Mouse (Mus musculus): ENCODE measurements around the gene Fam168a. TPM values are rescaled to one million over a fixed set of nuclear protein-coding genes. Genes with fewer than 3 reads are reported as not detected.

Fam168a gene
- polyA plus RNA-seq, 1 experiment from 2014 or later = 36.3 TPM

DNA sequence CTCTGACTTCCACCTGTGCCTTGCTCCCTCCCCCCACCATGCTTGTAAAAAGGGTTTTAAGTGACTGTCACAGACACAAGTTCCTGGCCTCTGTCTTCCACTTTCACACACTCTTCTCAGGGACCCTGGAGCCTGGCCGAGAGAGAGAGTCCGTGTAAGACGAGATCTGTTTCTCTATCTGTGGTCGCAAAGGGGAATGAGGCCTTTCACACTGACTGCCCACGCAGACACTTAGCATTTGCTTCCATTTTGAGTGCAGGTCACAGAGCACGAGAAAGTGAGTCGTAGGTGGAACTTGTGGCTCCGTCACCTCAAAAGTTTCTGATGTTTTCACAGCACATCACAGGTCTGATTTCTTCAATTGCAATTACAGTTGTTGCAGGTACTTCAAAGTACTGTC, 13.2 kb upstream of the Fam168a start:
- Histone ChIP-seq H3K36me3 (ENCODE audit: control insufficient read depth, insufficient read depth, low read length) (no peaks in the 10 kb centered on the region), H3K27me3 (ENCODE audit: control insufficient read depth, insufficient read depth, low read length) (no peaks in the 10 kb centered on the region), H3K4me1 (ENCODE audit: control insufficient read depth, insufficient read depth, low read length) (no peaks in the 10 kb centered on the region), H3K4me2 (no peak overlapping the region), H3K27ac (ENCODE audit: low read depth, low read length) (no peak overlapping the region), H3K9ac (ENCODE audit: low read length) (0 out of 2 replicates have a peak overlapping the region, but pooled peaks have one; percentile 24), H3K4me3 (ENCODE audit: low read depth, low read length) (no peak overlapping the region), H3K9me3 (ENCODE audit: control insufficient read depth, low read length) (no peaks in the 10 kb centered on the region)
- ATAC-seq (ENCODE audit: low FRiP score) (no peak), DNase-seq (ENCODE audit: low spot score, missing footprints) (no peak)
- 78% methylated on average over 8 of the region's 8 CpGs for WGBS

DNA sequence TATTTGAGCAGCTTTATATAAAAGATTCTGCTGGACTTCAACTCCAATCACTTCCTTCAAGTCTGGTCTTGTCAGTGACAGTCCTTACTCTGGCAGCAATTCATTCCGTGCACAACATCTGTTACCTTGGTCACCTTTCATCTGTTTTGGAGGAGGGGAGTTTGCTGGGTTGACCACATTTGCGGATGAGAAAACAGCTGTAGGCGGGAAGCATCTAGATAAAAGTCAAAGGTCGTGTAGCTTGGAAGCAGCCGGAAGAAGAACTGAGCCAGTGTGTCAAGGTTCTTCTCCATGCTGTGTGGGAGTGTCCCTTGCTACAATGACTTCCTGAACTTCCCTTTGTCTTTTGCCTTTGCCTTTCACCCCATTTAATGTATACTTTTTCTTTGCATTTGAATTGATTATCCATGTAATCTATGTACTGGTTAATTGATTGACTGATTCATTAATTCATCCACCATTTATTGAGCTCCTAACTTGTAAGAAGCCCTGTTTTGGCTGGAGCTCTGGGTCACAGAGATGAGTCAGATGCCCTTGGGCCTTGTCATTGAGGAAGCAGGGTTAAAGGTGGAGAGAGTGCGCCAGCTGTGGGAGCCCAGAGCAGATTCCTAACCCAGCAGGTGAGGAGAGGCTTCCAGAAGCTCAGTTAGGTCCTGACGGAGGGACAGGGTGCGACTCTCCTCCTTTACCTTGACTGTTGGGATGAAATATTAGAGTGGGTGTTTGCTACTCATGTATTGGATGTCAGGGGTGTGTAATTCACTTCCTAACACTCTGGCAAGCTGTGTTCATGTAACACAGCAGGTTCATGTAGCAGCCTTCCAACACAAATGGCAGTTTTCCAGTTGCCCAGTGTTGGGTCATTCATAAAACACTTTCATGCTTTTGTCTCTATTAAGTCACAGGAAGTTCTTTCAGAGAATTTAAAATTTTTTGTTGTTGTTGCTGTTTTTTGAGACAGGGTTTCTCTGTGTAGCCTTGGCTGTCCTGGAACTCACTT, 6.4 kb upstream of the Fam168a start:
- H3K27ac ChIP-seq (ENCODE audit: low read depth, low read length) = no peak overlapping the region
- H3K4me3 ChIP-seq (ENCODE audit: low read depth, low read length) = no peak overlapping the region
- H3K36me3 ChIP-seq (ENCODE audit: control insufficient read depth, insufficient read depth, low read length) = no peaks in the 10 kb centered on the region
- ATAC-seq (ENCODE audit: low FRiP score) (no peak), DNase-seq (ENCODE audit: low spot score, missing footprints) (no peak)
- H3K4me2 ChIP-seq = no peak overlapping the region
- H3K9ac ChIP-seq (ENCODE audit: low read length) = no peak overlapping the region
- H3K27me3 ChIP-seq (ENCODE audit: control insufficient read depth, insufficient read depth, low read length) = no peaks in the 10 kb centered on the region
- WGBS = 63% methylated on average over 8 of the region's 8 CpGs
- no peaks in the 10 kb centered on the region for H3K4me1 ChIP-seq (ENCODE audit: control insufficient read depth, insufficient read depth, low read length)
- no peaks in the 10 kb centered on the region for H3K9me3 ChIP-seq (ENCODE audit: control insufficient read depth, low read length)

DNA sequence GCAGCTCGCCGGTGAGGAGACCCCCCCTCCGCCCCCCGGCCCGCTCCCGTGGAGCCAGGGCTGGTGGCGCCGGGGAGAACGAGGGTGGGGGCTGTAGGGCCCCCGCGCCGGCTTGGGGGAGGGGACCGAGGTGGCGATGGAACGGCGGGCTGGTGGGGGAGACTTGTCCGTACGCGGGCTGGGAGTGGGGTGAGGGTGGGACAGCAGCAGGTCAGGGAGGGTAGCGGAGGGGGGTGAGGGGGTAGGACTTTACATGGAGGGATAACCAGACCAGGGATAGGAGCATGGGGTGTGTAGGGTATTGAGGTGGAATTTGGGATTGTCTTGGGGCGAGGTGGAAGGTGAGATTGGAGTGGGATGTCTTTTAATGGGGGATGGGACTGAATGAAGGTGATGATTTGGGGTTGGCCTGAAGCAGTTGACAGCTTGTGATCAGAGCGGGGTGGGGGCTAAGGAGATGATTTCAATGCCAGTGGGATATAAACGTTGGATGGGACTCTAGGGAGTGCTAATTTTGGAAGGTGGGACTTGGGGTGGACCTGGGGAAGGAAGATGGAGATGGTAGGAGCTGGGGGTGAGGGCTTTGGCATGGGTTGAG, 547 bp downstream of the Fam168a start:
- DNase-seq (ENCODE audit: low spot score, missing footprints) = no peak
- Histone ChIP-seq H3K9me3 (ENCODE audit: control insufficient read depth, low read length) (no peaks in the 10 kb centered on the region), H3K9ac (ENCODE audit: low read length) (peak overlapping the region; percentile 98), H3K4me2 (peak overlapping the region; percentile 84), H3K4me3 (ENCODE audit: low read depth, low read length) (peak overlapping the region; percentile 82), H3K4me1 (ENCODE audit: control insufficient read depth, insufficient read depth, low read length) (peaks cover 13% of the 10 kb centered on the region), H3K27ac (ENCODE audit: low read depth, low read length) (peak overlapping the region; percentile 100), H3K27me3 (ENCODE audit: control insufficient read depth, insufficient read depth, low read length) (no peaks in the 10 kb centered on the region), H3K36me3 (ENCODE audit: control insufficient read depth, insufficient read depth, low read length) (no peaks in the 10 kb centered on the region)
- WGBS = 1% methylated on average over 22 of the region's 23 CpGs
- peak; percentile 68 for ATAC-seq (ENCODE audit: low FRiP score)

DNA sequence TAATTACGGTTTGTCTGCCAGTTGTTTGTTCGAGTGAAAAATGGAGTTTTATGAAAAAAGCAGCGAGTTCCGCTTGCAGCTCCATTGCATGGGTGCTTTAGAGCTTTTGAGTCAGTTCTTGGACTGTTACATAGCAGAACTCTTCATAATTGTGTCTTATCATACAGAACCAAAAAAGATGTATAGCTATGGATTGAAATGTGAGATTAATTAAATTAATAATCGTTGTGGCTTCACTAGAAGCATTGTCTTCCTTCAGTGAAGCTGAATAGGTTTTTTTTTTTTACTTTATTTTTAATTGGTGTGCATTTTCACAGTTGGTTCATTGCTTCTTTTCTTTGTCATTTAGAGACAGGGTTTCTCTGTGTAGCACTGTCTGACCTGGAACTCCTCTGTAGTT, 12.3 kb downstream of the Fam168a start:
- Histone ChIP-seq H3K27me3 (ENCODE audit: control insufficient read depth, insufficient read depth, low read length) (no peaks in the 10 kb centered on the region), H3K36me3 (ENCODE audit: control insufficient read depth, insufficient read depth, low read length) (no peaks in the 10 kb centered on the region), H3K4me3 (ENCODE audit: low read depth, low read length) (no peak overlapping the region), H3K9me3 (ENCODE audit: control insufficient read depth, low read length) (no peaks in the 10 kb centered on the region), H3K4me2 (no peak overlapping the region), H3K9ac (ENCODE audit: low read length) (no peak overlapping the region), H3K27ac (ENCODE audit: low read depth, low read length) (no peak overlapping the region), H3K4me1 (ENCODE audit: control insufficient read depth, insufficient read depth, low read length) (peaks cover 9% of the 10 kb centered on the region)
- ATAC-seq (ENCODE audit: low FRiP score) (no peak), DNase-seq (ENCODE audit: low spot score, missing footprints) (no peak)
- WGBS = 95% methylated on average over 5 of the region's 5 CpGs

DNA sequence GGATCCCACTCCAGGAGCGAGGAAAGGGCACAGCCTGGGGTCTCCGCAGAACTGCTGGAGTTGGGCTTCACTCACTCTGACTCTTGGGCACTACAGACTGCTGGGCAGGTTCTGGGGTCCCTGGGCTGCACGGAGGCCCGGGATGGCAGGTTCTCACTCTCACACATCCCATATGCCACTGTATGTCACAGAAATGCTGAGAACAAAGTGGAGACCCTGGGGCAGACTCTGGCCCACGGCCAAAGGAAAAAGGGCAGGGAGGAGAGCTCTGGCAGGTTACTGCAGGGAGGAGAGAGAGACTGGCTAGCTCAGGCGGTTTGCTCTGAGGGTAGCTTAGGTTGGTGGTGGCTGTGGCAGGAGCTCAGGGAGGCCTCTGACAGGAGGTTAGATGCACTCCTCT, 15.8 kb downstream of the Fam168a start:
- no peaks in the 10 kb centered on the region for H3K27me3 ChIP-seq (ENCODE audit: control insufficient read depth, insufficient read depth, low read length)
- DNase-seq (ENCODE audit: low spot score, missing footprints) = no peak
- no peak overlapping the region for H3K4me3 ChIP-seq (ENCODE audit: low read depth, low read length)
- ATAC-seq (ENCODE audit: low FRiP score) = no peak
- H3K4me2 ChIP-seq = no peak overlapping the region
- peaks cover 12% of the 10 kb centered on the region for H3K4me1 ChIP-seq (ENCODE audit: control insufficient read depth, insufficient read depth, low read length)
- H3K9ac ChIP-seq (ENCODE audit: low read length) = no peak overlapping the region
- H3K9me3 ChIP-seq (ENCODE audit: control insufficient read depth, low read length) = no peaks in the 10 kb centered on the region
- no peak overlapping the region for H3K27ac ChIP-seq (ENCODE audit: low read depth, low read length)
- H3K36me3 ChIP-seq (ENCODE audit: control insufficient read depth, insufficient read depth, low read length) = no peaks in the 10 kb centered on the region
- WGBS = 60% methylated on average over 6 of the region's 6 CpGs

DNA sequence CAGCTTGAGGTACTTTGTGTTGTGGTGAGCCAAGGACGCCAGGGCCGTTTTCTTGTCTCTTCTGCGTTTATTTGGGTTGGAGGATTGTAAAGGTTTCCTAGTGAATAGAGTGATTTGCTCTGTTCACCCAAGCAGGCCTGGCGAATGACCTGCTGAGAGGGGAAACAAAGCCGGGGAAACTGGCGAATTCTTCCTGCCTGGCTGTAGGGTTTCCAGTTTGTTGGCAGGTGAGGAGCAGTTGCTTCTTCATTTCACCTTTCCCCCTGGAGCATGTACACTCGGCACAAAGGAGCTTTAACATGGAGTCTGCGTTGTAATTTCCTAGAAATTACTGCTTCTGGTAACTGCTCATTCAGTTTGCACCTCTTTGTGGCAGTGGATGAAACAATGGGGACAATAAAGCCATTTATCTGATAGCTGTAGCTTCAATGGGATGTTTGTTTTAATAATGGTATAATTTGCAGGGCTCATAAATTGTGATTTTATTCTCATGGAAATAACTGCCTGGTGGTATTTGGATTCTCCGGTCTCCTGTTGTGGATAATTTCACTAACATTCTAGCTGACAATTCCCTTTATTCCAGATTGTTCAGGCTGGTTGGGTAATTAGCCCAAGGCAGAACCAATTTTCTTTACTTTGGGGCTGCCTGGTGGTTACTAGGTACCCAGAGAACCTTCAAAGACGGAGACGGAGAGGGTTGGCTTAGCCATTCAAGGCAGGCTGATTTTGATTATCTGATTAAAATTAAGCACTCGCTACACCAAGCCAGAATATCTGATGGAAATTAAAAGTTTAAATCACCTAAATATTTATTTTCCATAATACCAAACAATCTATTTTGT, 17.2 kb downstream of the Fam168a start:
- H3K9me3 ChIP-seq (ENCODE audit: control insufficient read depth, low read length) = no peaks in the 10 kb centered on the region
- H3K27ac ChIP-seq (ENCODE audit: low read depth, low read length) = no peak overlapping the region; the same call in 1 of the 2 replicates
- 12% methylated on average over 12 of the region's 12 CpGs for WGBS
- no peaks in the 10 kb centered on the region for H3K36me3 ChIP-seq (ENCODE audit: control insufficient read depth, insufficient read depth, low read length)
- peak overlapping the region; percentile 32; the same call in 1 of the 2 replicates for H3K9ac ChIP-seq (ENCODE audit: low read length)
- peaks cover 12% of the 10 kb centered on the region for H3K4me1 ChIP-seq (ENCODE audit: control insufficient read depth, insufficient read depth, low read length)
- no peaks in the 10 kb centered on the region for H3K27me3 ChIP-seq (ENCODE audit: control insufficient read depth, insufficient read depth, low read length)
- no peak for ATAC-seq (ENCODE audit: low FRiP score)
- no peak overlapping the region for H3K4me3 ChIP-seq (ENCODE audit: low read depth, low read length)
- no peak for DNase-seq (ENCODE audit: low spot score, missing footprints)
- H3K4me2 ChIP-seq = no peak overlapping the region

DNA sequence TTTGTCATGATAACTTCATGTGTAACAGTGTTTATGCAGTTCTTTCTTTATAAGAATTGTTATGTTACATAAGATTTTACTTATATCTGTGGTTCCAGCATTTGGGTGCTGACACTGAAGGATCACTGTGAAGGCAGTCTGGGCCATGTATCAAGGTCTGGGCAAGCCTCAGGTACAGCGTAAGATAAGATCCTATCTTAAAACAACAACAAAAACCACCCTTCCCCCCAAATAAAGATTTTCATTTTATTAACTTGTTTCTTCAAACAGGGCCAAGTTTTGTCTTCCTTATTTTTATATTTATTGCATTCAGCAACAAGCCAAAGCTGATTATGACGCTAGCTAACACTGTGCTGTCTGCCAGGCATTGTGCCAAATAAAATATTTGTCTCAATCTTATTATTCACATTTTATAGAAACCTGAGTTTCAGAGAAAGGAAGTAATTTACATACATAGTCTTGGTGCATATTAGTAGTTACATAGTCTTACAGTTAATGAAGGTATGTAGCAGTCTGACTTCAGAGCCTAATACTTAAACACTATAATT, 21.2 kb downstream of the Fam168a start:
- ATAC-seq (ENCODE audit: low FRiP score) (no peak), DNase-seq (ENCODE audit: low spot score, missing footprints) (no peak)
- no peak overlapping the region for H3K9ac ChIP-seq (ENCODE audit: low read length)
- no peak overlapping the region for H3K27ac ChIP-seq (ENCODE audit: low read depth, low read length)
- H3K27me3 ChIP-seq (ENCODE audit: control insufficient read depth, insufficient read depth, low read length) = no peaks in the 10 kb centered on the region
- no peaks in the 10 kb centered on the region for H3K36me3 ChIP-seq (ENCODE audit: control insufficient read depth, insufficient read depth, low read length)
- no peak overlapping the region for H3K4me3 ChIP-seq (ENCODE audit: low read depth, low read length)
- WGBS = 93% methylated on average over 2 of the region's 2 CpGs
- no peaks in the 10 kb centered on the region for H3K9me3 ChIP-seq (ENCODE audit: control insufficient read depth, low read length)
- H3K4me1 ChIP-seq (ENCODE audit: control insufficient read depth, insufficient read depth, low read length) = peaks cover 10% of the 10 kb centered on the region
- no peak overlapping the region for H3K4me2 ChIP-seq

DNA sequence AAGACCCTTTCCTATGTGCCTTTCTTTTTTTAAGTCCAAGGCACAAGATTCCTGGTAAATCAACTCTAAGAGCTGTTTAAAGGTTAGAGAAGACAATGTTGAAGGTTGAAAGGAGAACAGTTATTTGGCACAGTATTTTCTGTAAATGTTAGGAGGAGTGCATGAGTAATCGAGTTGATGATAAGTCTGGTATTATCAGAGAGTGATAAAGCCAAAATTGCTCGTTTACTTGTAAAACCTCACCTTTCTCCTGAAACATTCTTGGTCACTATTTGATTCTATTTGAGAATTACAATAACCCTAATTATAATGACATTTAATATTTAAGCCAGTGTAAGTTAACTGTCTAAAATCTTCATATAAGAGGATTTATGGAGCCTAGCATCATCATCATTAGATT, 23.3 kb downstream of the Fam168a start:
- no peaks in the 10 kb centered on the region for H3K36me3 ChIP-seq (ENCODE audit: control insufficient read depth, insufficient read depth, low read length)
- no peaks in the 10 kb centered on the region for H3K27me3 ChIP-seq (ENCODE audit: control insufficient read depth, insufficient read depth, low read length)
- no peak overlapping the region for H3K4me3 ChIP-seq (ENCODE audit: low read depth, low read length)
- H3K27ac ChIP-seq (ENCODE audit: low read depth, low read length) = no peak overlapping the region
- H3K9ac ChIP-seq (ENCODE audit: low read length) = no peak overlapping the region
- ATAC-seq (ENCODE audit: low FRiP score) (no peak), DNase-seq (ENCODE audit: low spot score, missing footprints) (peak; percentile 67)
- no peaks in the 10 kb centered on the region for H3K9me3 ChIP-seq (ENCODE audit: control insufficient read depth, low read length)
- H3K4me2 ChIP-seq = no peak overlapping the region
- H3K4me1 ChIP-seq (ENCODE audit: control insufficient read depth, insufficient read depth, low read length) = no peaks in the 10 kb centered on the region
- WGBS = 93% methylated on average over 2 of the region's 2 CpGs
